Mouse (Mus musculus) myocyte (in vitro differentiated cells): ENCODE measurements at regions not wholly inside any gene's neighbourhood (a gene's known extent, or its start where the extent isn't known, plus 50 kb on each side); places are given as distances from the start of the nearest gene placed in this dataset.

Experiments
- CEBPB ChIP-seq: IDR thresholded peaks from 2 replicates; pipeline ENCODE4 v1.6.1; 2011; ENCODE audit warnings: mild to moderate bottlenecking, moderate library complexity; ENCODE audit not compliant: poor library complexity, insufficient read depth, severe bottlenecking
- E2F4 ChIP-seq: IDR thresholded peaks from one replicate; pipeline ENCODE4 v1.6.1; 2011; ENCODE audit warnings: mild to moderate bottlenecking, control low read depth, moderate library complexity; ENCODE audit not compliant: insufficient read depth
- MAX ChIP-seq: IDR thresholded peaks from one replicate; pipeline ENCODE4 v1.6.1; 2011; ENCODE audit warnings: low read depth, mild to moderate bottlenecking, control low read depth
- MYOD1 ChIP-seq, 3 experiments: IDR thresholded peaks; one replicate each; pipeline ENCODE4 v1.6.1; 2011; ENCODE audit warnings: control low read depth in 2 of 3, low read depth in 2 of 3, mild to moderate bottlenecking in 2 of 3, moderate library complexity in 1 of 3; ENCODE audit not compliant: insufficient read length in 2 of 3, control insufficient read depth in 1 of 3
- MYOG ChIP-seq, 3 experiments: IDR thresholded peaks; one replicate each; pipeline ENCODE4 v1.6.1; 2011; ENCODE audit warnings: control low read depth in 2 of 3, low read depth in 2 of 3, mild to moderate bottlenecking in 2 of 3; ENCODE audit not compliant: insufficient read length in 2 of 3, control insufficient read depth in 1 of 3, insufficient read depth in 1 of 3
- POLR2A ChIP-seq: IDR thresholded peaks from one replicate; pipeline ENCODE4 v1.6.1; 2011; ENCODE audit warnings: low read depth, mild to moderate bottlenecking, control low read depth, moderate library complexity; ENCODE audit not compliant: insufficient read length
- REST ChIP-seq: IDR thresholded peaks from one replicate; pipeline ENCODE4 v1.6.1; 2011; ENCODE audit warnings: mild to moderate bottlenecking, control low read depth, moderate library complexity; ENCODE audit not compliant: insufficient read depth, insufficient read length
- TCF12 ChIP-seq: IDR thresholded peaks from one replicate; pipeline ENCODE4 v1.6.1; 2011; ENCODE audit warnings: mild to moderate bottlenecking, control low read depth; ENCODE audit not compliant: poor library complexity, insufficient read depth, severe bottlenecking
- USF1 ChIP-seq: IDR thresholded peaks from one replicate; pipeline ENCODE4 v1.6.1; 2011; ENCODE audit warnings: low read depth, mild to moderate bottlenecking, control low read depth, moderate library complexity

GRCm38 (mm10) chr4:131614434-131614833 lies 223.7 kb downstream of the Ptpru start:
- TF ChIP-seq POLR2A (no peak), E2F4 (no peak), MAX (no peak), TCF12 (no peak), USF1 (no peak), CEBPB (no peak), MYOG (IDR thresholded peaks at IDR 0.05; ENCODE audit: control insufficient read depth in 1 of 3, insufficient read depth in 1 of 3, insufficient read length in 2 of 3, low read depth in 2 of 3) (no peak), MYOD1 (IDR thresholded peaks at IDR 0.05; ENCODE audit: control insufficient read depth in 1 of 3, insufficient read length in 2 of 3, low read depth in 2 of 3) (no peak), REST (no peak)
